Mouse (Mus musculus) embryo, embryonic 10.5 days (tissue): ENCODE measurements around the gene Mfsd6.
"Not testable (repeated sequence)": the region's sequence is repeated elsewhere in the genome, so short reads cannot be mapped to it uniquely, and the experiment has no call there.

ENCODE experiments used
- DNase-seq: peaks from one replicate; pipeline ENCODE4 v3.0.0-alpha.2; 2015; ENCODE audit warnings: low spot score

Gene Mfsd6

DNA sequence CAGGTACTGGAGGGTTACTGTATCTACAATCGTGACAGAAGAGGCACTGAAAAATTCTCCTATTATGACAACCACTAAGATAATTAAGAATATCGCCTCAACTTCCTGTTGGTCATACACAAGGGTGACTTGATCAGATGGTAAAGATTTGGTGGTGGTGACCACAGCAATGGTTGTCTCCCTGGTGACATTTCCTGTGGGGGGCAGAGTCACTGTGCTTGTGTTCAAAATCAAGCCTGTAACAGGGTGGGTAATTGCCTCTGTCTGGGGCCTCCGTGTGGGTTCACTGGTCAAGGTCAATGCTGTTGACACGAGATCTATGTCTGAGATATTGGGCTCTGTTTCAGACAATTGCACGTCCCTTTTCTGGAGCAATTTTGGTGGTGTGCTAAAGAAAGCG, 18.5 kb downstream of the Mfsd6 start:
- DNase-seq, result no peak

DNA sequence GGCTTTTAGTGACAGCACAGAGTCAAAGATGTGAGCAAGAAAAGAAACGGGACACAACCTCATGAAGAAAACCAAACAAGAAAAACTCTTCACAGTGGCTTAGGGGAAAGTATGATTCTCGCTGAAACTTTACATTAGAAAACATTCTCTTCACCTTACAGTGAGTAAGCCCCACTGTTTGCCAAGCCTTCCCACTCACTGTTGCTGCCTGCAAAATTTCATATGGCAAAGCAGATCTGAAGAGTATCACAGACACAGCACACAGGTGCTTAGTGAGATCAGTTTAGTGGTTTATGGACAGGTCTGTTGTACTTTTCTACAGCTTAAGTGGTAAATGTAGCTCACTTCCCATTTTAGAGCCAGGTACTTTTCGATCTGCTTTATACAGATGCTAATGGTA, 20.2 kb downstream of the Mfsd6 start:
- DNase-seq, result no peak

DNA sequence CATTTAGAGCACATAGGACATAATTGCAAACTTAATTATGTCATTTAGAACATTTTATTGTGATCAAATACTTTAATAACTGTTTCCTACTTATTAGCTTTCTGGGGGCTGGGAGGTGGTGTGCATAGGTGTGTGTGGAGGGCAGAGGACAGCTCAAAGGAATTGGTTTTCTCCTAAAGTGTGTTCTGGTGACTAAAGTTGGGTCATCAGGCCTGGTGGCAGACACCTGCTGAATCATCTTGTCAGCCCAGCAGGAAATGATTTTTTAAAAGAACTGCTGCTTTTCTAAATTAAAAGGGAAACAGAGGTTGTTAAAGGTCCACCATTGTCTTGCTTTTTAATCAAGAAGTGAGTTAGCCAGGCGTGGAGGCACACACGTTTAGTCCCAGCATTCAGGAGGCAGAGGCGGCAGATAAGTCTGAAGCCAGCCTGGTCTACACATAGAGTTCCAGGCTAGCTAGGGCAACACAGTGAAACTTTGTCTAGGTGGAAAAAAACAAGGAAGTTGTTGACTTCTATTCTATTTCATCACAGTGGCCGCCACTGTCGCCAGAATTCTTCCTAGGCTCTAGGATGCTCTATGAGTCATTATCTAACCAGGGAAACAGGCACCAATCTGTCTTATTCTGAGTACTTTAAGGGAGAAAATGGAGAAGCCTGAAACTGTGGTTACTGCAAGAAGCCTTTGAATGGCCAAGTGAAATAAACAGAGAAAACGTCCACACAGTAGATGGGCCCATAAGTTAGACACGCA, 24.3 kb downstream of the Mfsd6 start:
- DNase-seq, result no peak

DNA sequence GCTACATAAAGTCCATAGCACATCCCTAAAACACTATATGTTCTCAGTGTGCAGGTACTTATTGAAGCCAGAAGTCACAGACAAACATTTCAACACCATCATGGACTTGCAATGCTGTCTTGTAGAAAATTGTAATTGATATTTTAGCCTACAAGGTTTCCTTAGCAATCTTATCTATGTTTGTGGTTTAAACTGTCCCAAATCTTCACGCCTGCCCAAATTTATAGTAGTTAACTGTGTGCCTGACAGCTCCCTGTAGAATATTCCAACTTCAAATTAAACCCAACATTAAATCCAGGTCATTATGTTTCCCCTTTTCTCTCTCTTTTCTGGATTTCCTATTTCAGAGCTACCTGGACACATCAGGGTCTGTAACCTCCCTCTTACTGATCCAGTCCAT, 25.3 kb downstream of the Mfsd6 start:
- DNase-seq, result no peak

DNA sequence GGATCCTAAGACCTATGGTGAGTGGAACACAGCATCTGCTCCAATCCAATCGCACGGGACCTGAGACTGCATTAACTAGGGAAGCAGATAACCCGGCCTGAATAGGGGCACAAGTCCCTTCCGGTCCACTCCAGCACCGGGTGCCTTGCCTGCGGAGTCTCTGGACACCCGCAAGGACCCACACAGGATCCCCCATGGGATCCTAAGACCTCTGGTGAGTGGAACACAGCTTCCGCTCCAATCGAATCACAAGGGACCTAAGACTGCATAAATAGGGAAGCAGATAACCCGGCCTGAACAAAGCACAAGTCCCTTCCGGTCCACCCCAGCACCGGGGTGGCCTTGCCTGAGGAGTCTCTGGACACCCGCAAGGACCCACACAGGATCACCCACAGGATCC, 32.8 kb downstream of the Mfsd6 start:
- not testable (repeated sequence) for DNase-seq

DNA sequence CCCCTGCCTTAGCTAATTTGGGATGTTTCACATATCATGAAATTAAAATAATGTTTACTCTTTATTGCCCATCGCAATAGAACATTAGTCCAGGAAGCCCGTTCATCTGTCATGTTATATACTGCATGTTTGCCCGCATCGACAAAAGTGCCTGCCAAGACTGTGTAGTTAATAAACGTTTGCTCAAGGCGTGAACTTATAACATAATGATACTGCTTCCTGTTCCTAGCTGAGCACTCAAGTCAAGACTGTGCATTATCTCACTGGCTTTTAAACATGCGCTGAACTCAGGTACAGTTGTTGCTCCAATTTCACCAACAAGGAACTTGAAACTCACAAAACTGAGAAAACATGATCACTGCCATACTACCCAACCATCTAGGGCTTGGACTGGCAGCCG, 39.6 kb downstream of the Mfsd6 start:
- DNase-seq, result no peak

DNA sequence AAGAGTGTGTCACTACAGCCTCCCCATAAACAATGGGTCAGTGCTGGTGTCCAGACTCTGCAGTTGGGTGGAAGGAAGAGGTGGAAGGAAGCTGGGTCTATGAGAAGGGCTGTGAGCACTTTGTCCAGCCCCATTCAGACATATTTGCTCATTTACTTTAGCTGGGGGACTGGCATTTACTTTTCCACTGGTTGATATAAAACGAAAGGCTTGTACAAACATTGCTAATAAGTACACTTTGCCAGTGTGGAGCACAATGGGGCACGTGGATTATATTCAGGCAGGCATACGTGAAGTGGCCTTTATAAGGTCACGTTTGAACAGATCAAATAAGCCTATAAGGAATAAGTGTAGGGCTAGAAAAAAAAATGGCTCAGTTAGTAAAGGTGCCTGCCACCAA, 43.7 kb downstream of the Mfsd6 start:
- DNase-seq, result no peak

DNA sequence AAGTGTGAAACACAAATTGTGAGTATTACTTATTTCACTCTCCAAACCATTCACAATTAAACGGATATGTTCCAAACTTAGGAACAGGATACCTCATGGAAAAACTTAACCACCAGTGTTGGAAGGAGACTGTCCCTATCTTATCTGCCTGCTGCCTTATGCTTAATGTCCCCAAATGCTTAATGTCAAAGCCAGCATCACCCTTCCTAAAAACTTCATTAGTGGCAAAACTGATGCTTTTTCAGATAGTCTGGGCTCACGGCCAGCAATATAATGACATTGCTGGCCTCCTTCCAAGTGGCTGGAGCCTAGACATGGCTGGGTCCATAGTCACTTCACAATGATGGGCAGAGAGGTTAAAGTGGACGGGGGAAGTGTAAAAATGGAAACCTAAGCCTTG, 50.6 kb downstream of the Mfsd6 start:
- DNase-seq, result no peak

DNA sequence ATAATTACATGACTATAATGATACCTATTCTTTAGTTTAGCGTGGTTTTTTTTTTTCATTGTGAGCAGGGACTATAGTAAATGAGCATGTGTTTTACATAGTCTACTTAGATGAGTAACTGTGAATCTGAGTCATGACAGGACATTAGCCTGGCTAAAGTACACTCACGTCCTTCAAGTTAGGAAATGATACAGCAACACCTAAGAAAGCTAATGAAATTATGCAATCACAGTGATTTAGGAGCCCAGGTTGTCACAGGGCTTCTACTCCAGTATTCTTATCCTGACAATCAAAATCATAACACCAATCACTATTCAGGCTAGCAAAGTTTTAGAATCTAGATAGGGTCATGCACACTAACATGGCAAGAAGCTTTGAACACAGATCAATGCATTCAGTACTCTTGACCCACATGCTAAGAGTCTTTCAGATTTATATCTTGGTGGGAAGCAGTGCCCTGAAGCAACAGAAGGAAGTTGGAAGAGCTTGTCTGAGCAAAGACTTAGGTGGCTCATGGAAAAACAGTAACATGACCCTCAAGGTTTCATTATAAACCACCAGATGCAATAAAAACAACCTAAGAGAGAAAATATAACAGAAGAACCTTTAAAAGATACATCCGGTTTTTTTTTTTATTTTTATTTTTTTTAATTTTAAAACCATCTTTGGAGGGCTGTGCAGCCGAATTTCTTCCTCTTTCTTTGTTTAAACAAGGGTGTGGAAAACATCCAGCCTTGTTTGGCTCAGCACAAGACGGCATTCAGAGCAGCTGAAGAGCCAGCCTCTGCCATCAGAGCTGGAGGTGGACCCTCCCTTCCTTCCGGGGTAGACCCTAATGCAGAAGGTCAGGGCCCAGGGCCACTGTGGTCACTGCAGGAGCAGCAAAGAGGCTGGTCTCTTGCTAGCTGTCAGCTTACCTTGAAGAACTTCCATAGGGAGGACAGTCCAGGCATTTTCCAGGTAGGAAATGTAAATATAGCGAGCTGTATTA, 51.4 kb downstream of the Mfsd6 start:
- no peak for DNase-seq

DNA sequence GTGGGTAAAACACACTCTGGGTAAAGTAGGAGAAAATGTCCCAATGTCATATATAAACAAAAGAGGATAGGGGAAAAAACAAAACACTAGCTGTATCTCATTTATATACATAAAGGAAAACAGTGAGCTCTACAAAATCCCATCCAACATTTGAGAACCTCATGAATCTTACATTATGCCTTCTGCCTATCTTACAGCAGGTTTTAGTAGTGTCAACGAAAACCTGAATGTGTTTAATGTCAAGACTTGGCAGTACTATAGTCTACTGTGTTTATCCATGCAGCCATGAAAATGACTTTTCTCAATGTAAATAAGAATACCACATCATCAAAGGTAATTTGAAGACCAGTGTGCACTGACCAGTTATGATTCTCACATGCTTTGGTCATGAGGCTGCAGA, 57.3 kb downstream of the Mfsd6 start:
- no peak for DNase-seq

DNA sequence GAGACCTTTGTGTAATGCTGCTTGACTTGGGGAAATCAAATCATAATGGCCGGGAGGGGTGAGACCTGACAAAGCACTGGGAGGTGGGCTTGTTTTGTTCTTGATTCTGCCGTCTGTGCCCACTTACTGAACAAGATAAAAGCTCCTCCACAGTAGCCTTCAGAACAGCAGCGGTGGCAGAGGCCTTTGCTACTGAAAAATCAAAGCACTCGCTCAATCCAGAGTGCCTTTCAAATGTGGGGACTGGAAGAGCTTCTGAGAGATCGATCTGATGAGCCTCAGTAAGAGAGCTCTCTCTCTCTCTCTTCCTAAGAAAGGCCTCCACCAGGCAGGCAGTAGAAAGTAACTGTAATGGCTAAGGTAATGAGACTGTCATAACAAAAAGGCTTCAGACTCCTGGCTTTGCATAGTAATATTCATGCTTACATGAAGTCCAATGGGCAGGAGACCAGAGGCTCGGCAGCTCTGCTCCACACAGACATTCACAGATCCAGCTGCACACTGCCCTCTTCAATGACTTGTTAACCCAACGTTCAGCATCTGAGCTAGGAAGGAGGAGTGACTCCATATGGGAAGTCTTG, 58.4 kb downstream of the Mfsd6 start:
- no peak for DNase-seq

DNA sequence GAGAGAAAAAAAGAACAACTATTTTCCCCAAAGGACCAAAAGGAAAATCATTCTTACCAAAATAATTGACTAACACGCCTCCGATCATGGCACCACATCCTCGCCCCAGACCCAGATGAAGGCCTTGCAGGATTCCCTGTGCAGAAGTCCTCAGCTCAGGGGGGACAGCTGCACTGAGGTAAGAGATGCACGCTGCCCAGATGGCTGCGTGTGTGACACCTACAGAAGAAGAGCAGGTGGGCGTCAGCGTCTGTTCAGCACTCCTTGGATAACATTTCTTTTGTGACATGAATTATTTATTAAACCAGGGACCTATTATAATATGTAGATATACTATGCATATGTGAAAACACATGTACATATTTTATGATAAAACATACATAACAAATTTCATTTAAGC, 64.0 kb downstream of the Mfsd6 start:
- no peak for DNase-seq

DNA sequence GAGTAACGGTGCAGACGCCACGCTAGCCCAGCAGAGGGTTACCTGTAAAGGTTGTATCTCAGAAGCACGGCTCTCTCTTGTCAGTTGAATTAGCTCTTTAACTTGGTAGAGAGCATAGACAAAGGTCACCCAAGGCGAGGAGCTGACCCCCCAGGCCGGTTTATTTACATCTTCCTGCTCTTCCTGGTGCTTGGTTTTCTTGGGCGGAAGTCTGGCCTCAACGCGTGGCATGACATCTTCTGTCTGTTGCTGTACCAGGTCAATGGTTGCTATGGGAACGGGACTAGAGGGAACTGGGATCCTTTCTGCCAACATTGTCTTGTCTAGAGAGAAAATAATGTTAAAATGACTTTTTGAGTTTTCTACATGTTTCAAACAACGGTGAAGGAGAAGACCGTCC, 66.5 kb downstream of the Mfsd6 start:
- no peak for DNase-seq

DNA sequence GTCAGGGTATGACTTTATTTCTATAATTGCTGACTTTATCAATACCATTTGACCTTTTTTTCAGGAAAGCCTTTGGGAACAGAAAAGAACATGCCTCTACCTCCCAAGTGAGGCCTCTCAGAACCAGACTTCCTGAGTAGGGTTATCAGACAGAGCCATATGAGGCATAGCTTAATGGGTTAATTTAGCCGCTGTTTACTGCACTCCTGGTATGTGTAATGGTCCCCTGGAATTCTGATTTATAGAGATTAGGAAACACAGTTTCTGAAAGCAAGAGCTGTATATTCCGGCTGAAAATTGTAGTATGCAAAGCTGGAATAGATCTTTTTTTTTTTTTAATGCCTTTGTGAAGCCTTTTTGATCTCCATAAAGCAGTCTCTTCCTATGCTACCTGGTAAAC, 67.0 kb downstream of the Mfsd6 start:
- DNase-seq, result no peak

DNA sequence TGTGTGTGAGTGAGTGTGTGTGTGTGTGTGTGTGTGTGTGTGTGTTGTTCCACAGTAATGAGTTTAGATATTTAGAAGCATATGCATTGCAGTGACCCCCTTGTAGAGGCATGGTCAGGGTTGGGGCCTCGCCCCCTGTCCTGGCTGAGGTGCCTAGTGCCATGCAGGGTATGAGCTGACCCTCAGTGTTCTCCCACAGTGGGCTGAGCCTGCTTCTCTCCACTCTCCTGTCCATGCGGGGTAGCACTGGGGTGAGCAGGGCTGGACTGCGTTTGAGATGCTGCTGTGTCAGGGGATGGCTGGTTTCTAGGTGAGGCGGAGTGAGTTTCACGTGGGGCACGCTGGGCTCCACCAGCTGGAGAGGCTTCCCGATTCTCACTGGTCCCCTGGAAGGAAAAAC, 69.1 kb downstream of the Mfsd6 start:
- no peak for DNase-seq

DNA sequence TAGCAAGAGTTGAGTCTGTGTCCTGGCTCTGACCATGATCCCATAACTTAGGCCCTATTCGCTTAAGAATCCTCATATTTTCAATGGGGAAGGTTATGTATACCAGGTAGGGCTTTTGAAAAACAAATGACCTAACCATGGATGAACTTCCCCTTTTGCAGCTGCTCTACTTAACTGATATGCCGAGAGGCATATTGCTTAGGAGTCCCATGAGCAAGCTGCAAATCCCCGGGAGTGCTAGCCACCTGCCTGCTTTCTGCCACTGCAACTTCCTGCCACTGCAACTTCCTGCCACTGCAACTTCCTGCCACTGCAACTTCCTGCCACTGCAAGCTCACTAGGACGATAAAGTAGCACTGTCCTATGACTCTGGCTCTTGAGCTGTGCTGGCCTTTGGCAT, 72.1 kb downstream of the Mfsd6 start:
- no peak for DNase-seq

DNA sequence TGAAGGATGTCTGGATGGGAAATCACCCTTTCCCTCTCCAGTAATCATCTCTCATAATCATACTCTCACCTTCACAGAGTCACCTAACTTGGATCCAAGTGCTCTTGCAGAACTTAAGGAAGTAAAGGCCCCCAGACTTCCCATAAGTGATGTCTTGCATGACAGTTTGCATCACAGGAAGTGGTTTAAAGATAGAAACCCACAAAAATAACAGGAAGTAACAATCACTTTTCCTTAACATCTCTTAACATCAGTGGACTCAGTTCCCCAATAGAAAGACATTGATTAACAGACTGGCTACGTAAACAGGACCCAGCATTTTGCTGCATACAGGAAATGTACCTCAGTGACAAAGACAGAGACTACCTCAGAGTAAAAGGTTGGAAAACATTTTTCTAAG, 73.9 kb downstream of the Mfsd6 start:
- DNase-seq, result no peak

DNA sequence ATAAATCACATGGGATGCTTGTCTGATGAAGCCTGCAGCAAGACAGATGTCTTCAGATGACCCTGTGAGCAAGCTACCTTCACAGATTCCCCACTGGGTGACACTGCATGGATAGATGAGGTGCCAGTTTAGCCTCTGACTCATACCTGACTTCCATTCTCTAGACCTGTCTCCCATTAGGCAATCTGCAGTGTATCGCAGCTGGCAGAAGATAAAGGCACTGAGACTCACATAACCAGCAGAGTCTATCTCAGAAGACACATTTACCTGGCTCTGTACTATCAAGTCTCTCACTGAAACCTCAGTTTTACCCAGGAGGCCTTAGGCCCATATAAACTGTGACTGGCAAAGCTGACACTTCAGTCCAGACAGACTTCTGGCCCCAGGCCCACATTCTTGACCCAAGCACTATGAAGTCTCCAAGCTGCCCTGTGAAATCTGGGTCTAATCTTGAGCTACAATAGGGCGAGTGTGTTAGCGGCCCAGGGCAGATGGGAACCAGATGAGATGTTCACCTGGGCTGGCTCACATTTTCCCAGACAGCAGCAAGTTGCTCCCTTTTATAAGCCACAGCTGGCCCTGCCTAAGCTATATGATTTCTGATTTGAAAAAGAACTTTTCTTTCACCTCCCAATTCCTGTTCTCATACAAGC, 74.5 kb downstream of the Mfsd6 start:
- DNase-seq, result peak; percentile 56

DNA sequence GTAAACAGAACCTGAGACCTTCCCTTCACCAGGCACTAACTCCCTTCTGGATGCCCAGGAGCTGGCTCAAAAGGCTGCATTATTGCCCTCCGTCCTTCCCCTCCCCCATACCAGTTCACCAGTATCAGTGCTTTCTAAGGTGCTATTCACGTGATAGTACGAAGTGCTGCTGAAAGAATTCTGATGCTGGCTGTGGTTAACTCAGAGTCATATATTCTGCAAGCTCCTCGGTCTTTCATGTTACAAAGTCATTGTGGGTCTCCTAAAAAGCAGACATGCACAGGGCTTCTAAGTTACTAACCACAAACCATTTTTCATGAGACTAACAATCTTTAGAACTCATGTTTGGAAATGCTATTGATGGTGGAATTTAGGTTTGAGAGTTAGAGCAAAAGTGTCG, 77.2 kb downstream of the Mfsd6 start:
- no peak for DNase-seq

DNA sequence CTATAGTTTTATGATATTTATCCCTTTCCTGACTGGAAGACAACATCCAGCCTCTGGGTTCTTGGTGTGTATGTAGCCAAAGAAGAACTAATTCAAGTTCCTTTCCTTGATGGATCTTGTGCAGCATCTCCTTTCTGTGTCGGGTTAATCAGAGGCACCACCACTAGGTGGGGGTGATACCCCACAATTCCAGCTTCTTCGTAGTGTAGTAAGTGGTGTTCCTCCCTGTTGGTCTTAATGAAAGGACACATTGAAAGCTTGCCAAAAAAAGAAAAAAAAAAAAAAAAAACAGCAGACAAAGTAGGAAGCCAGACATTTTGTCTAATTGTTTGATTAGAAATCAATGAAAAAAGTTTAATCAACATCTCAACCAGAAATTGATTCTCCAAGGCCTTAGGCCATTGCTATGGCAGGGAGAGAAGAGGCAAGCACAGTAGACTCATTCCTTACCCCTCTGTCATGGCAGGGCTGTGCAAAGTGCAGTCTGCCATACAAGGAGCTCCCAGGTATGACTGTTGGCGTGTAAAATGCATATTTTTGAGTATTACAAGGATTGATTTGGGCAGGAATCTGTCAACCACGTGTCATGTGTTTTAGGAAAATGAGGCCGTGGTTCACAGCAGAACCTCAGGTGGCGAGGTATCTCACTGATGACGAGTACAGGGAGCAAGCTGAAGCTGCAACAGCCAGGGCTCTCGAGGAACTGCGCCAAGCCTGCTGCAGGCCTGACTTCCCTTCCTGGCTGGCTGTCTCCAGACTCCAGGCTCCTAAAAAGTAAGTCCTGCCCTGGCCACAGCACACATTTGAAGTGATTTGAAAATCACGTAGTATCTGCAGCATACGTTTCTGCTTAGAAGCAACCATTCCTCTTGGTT, 78.9 kb downstream of the Mfsd6 start:
- DNase-seq, result peak; percentile 72

DNA sequence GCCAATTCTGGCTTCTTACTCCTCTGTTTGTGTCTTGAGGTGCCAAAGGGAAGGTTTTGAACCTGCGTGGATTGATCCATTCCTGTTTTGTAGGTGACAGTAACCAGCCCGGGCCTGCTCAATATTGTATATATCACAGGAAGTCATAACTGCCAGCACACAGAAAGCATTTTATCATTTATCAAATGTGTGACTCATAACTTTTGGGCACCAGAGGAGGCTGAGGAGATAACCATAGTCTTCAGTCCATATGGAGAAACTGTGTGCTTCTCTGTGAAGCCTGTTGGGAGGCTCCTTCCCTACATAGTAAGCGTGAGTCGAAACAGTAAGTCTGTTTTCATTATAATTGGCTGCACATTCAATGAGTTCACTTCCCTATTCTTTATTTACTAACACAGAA, 86.5 kb downstream of the Mfsd6 start:
- DNase-seq, result no peak
